Mouse (Mus musculus): ENCODE data around the gene Rrp12.
"Not testable (repeated sequence)": the region's sequence is repeated elsewhere in the genome, so short reads cannot be mapped to it uniquely, and the experiment has no call there.

The Rrp12 gene

GRCm38 (mm10) chr19:41895460-41896318 is at the start of gene Rrp12:
Gene Rrp12 (minus strand): TSS chr19:41896173.
- DNase-seq, result peak; percentile 85

- no peak for DNase-seq
Measured at GRCm38 (mm10) chr19:41943841-41944240, 47.9 kb upstream of the Rrp12 start.

- DNase-seq, result no peak
Measured at GRCm38 (mm10) chr19:41938539-41938938, 42.6 kb upstream of the Rrp12 start.

GRCm38 (mm10) chr19:41935921-41936320 is 39.9 kb upstream of the Rrp12 start:
- no peak for DNase-seq

- DNase-seq, result peak; percentile 12
Measured at GRCm38 (mm10) chr19:41934124-41934523, 38.2 kb upstream of the Rrp12 start.

GRCm38 (mm10) chr19:41933179-41934086 is 37.5 kb upstream of the Rrp12 start, which contains the start of the genes Exosc1 and Zdhhc16:
Gene Exosc1 (minus strand): TSS chr19:41933423.
Gene Zdhhc16 (plus strand): TSS chr19:41933480.
- DNase-seq, result peak; percentile 99

GRCm38 (mm10) chr19:41932686-41933085 is 36.7 kb upstream of the Rrp12 start:
- DNase-seq, result no peak

- no peak for DNase-seq
Measured at GRCm38 (mm10) chr19:41920412-41921067, 24.6 kb upstream of the Rrp12 start.

- DNase-seq, result no peak
Measured at GRCm38 (mm10) chr19:41919471-41919870, 23.5 kb upstream of the Rrp12 start.

GRCm38 (mm10) chr19:41916853-41917252 is 20.9 kb upstream of the Rrp12 start:
- no peak for DNase-seq

- DNase-seq, result no peak
Measured at GRCm38 (mm10) chr19:41915294-41915693, 19.3 kb upstream of the Rrp12 start.

- DNase-seq, result not testable (repeated sequence)
Measured at GRCm38 (mm10) chr19:41914592-41914882, 18.6 kb upstream of the Rrp12 start.

GRCm38 (mm10) chr19:41913774-41914591 is 18.0 kb upstream of the Rrp12 start:
- DNase-seq, result no peak

- DNase-seq, result peak; percentile 65
Measured at GRCm38 (mm10) chr19:41912121-41913080, 16.4 kb upstream of the Rrp12 start.

- peak; percentile 98 for DNase-seq
Measured at GRCm38 (mm10) chr19:41911178-41912073, 15.5 kb upstream of the Rrp12 start, which contains the start of gene Pgam1. Gene Pgam1 (plus strand): TSS chr19:41911923.

- DNase-seq, result no peak
Measured at GRCm38 (mm10) chr19:41910396-41910795, 14.4 kb upstream of the Rrp12 start.

- peak; percentile 33 for DNase-seq
Measured at GRCm38 (mm10) chr19:41908736-41909135, 12.8 kb upstream of the Rrp12 start.

GRCm38 (mm10) chr19:41907079-41907760 is 11.2 kb upstream of the Rrp12 start:
- DNase-seq, result peak; percentile 21
